In the genomic region with DNA sequence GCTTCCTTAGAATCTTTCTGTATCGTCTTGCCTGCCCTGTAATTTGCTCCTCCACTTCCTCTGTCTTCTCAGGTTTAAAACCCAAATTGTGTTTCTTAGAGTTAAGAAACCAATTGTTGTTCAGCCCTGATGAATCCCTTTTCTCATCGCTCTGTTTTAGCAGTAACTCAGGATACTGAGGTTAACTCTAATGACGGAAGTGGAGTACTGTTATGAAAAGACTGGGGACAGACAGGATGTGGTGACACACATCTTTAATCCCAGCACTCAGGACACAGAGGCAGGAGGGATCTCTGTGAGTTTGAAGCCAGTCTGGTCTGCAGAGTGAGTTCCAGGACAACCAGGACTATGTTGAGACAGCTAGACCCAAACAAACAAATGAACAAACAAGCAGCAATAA, we compare ENCODE assay signal across 23 mouse cellular contexts. TPM values are rescaled to one million over a fixed set of nuclear protein-coding genes. Genes with fewer than 3 reads are reported as not detected.
DNase-seq lines count a peak whose midpoint lies in the region; ATAC-seq lines count a peak whose summit lies in the region.
"Had no signal": no experiment of that assay in that cellular context is flagged by ENCODE, and none has a peak within 500 bp of the region (broad histone marks: within the 10 kb centered on the region; RNA-seq: fewer than 3 reads in every experiment).

No protein-coding gene starts in this region.

- H3K27ac ChIP-seq in embryonic facial prominence, embryonic 14.5 days (replicated peaks; ENCODE audit: low read depth, low read length): peak overlapping the region; percentile 39; the same call in 1 of the 2 replicates
- H3K27ac ChIP-seq: gastrocnemius, adult 2 months; heart, adult 2 months; hindbrain, postnatal 0 days had no signal

- H3K36me3 ChIP-seq in embryonic facial prominence, embryonic 14.5 days (ENCODE audit: control insufficient read depth, insufficient read depth, low read length): peaks cover 56% of the 10 kb centered on the region

- H3K4me1 ChIP-seq in embryonic facial prominence, embryonic 14.5 days (ENCODE audit: control insufficient read depth, insufficient read depth, low read length): peaks cover 4% of the 10 kb centered on the region

- no peak overlapping the region for H3K4me3 ChIP-seq in embryonic facial prominence, embryonic 14.5 days (ENCODE audit: low read depth, low read length)
- H3K4me3 ChIP-seq: gastrocnemius, adult 2 months; heart, adult 2 months had no signal

- ATAC-seq in embryonic facial prominence, embryonic 14.5 days (ENCODE audit: low read depth): no peak
- ATAC-seq: hindbrain, postnatal 0 days; midbrain, embryonic 16.5 days had no signal

- H3K4me2 ChIP-seq in embryonic facial prominence, embryonic 14.5 days (ENCODE audit: low read depth, low read length): no peak overlapping the region
- H3K4me2 ChIP-seq: liver, embryonic 11.5 days had no signal

- no peaks in the 10 kb centered on the region for H3K27me3 ChIP-seq in embryonic facial prominence, embryonic 14.5 days (replicated peaks; ENCODE audit: control insufficient read depth, insufficient read depth, low read length)

- H3K9ac ChIP-seq in embryonic facial prominence, embryonic 14.5 days (ENCODE audit: low read depth, low read length): no peak overlapping the region

- peak; percentile 8 to 13 for DNase-seq in B cell, adult 2 months
- peak; percentile 58 for DNase-seq in CD4-positive, CD25-positive, alpha-beta regulatory T cell, adult 2 months (ENCODE audit: low read depth, low spot score)
- DNase-seq in embryonic facial prominence, embryonic 14.5 days (ENCODE audit: low spot score): no peak
- DNase-seq in naive thymus-derived CD4-positive, alpha-beta T cell, adult 2 months (ENCODE audit: low read depth): peak; percentile 57
- DNase-seq in frontal cortex, postnatal 10 days (ENCODE audit: low spot score in 2 of 2): no peak
- DNase-seq in retina, postnatal 1 day: no peak
- DNase-seq in right cerebral cortex, postnatal 4 days: no peak
- DNase-seq: adrenal gland, postnatal 10 days; cerebellum, postnatal 14 days; gastrocnemius, adult 2 months; heart, adult 2 months; heart, postnatal 36 days; kidney, postnatal 10 days; lung, adult 18-20 months; lung, postnatal 14 days; spleen, adult 18-20 months had no signal

- 40% methylated on average over 3 of the region's 3 CpGs for WGBS in embryonic facial prominence, embryonic 14.5 days

- H3K9me3 ChIP-seq in embryonic facial prominence, embryonic 14.5 days (ENCODE audit: control insufficient read depth, low read length): no peaks in the 10 kb centered on the region

RNA-seq across cellular contexts. Expression of a gene that starts 22.6 kb away (rescaled TPM):
- not detected in 2 replicates for polyA plus RNA-seq in embryonic facial prominence, embryonic 14.5 days (2014; fragmentation: Nextera tagmentation; extraction: Ambion mirVana)
- polyA plus RNA-seq: forebrain, embryonic 11.5 days; heart, adult 2 months; heart, embryonic 14.5 days; hindbrain, postnatal 0 days; kidney, adult 2 months; liver, embryonic 11.5 days; midbrain, embryonic 16.5 days; stomach, embryonic 14.5 days had no signal

Comparison
In these comparisons a context has a peak if more than half of its experiments do, and no peak if none do; other contexts are left out.
1. DNase-seq: peak in B cell, adult 2 months (2 of 2), CD4-positive, CD25-positive, alpha-beta regulatory T cell, adult 2 months (single experiment) and naive thymus-derived CD4-positive, alpha-beta T cell, adult 2 months (single experiment); none in embryonic facial prominence, embryonic 14.5 days (single experiment), frontal cortex, postnatal 10 days (0 of 2), retina, postnatal 1 day (single experiment) and right cerebral cortex, postnatal 4 days (single experiment).